Mouse (Mus musculus): ENCODE data around the gene 1700015F17Rik. TPM values are rescaled to one million over a fixed set of nuclear protein-coding genes. Genes with fewer than 3 reads are reported as not detected.

1700015F17Rik gene
- not detected in 2 replicates for polyA plus RNA-seq (2015; fragmentation: Nextera tagmentation; extraction: Ambion mirVana)

DNA sequence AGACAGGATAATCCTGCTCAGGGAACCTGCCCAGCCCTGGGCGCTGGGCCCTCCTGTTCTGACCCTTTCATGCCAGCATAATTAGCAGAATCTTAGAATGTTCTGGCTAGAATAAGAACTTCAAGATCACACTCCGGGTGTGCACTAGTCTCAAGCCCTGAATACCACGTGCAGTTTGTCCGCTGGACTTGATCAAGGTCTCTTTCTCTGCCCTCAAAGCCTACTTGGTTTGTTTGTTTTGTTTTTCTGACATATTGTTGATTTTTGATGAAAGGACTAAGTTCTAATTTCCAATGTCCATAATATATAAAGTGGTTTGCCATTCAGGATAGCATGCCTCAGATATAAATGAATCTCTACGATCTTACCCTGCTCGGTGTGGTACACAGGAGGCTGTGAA is at the start of gene 1700015F17Rik:
Gene 1700015F17Rik, minus strand, starts transcription at position 101 of the 400 bp plus-strand sequence.
- WGBS: 98% methylated on average over 6 of the region's 6 CpGs
- no peak within 1 kb of the TSS for H3K4me3 ChIP-seq
- H3K9ac ChIP-seq: no peak within 1 kb of the TSS
- no peaks in the 10 kb centered on the region for H3K27me3 ChIP-seq
- H3K36me3 ChIP-seq: no peaks in the 10 kb centered on the region
- H3K4me1 ChIP-seq (replicated peaks): no peaks in the 10 kb centered on the region
- no peaks in the 10 kb centered on the region for H3K9me3 ChIP-seq
- no peak within 1 kb of the TSS for H3K4me2 ChIP-seq
- ATAC-seq (ENCODE audit: low read depth): no peak
- no peak within 1 kb of the TSS for H3K27ac ChIP-seq (replicated peaks)

DNA sequence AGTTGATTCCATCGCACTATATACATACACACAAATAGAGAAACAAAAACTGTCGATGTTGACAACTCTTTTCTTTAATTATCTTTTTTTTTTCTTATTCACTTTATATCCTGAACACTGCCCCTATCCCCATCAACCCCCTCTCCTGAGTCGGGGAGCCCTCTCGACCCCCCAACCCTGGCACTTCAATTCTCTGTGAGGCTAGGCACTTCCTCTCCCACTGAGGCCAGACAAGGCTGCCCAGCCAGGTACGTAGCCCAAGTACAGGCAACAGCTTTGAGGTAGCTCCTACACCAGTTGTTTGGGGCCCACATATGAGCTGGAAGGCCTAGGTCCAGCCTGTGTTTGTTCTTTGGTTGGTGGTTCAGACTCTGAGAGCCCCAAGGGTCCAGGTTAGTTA is 36.5 kb upstream of the 1700015F17Rik start:
- H3K27me3 ChIP-seq: no peaks in the 10 kb centered on the region
- H3K4me1 ChIP-seq (replicated peaks): peaks cover 13% of the 10 kb centered on the region
- no peak for ATAC-seq (ENCODE audit: low read depth)
- no peak overlapping the region for H3K27ac ChIP-seq (replicated peaks)
- no peaks in the 10 kb centered on the region for H3K9me3 ChIP-seq
- H3K4me2 ChIP-seq: peak overlapping the region; percentile 80
- 0 out of 2 replicates have a peak, but pooled peaks cover 3% of the 10 kb centered on the region for H3K36me3 ChIP-seq
- no peak overlapping the region for H3K9ac ChIP-seq
- no peak overlapping the region for H3K4me3 ChIP-seq
- 79% methylated on average over 5 of the region's 5 CpGs for WGBS

DNA sequence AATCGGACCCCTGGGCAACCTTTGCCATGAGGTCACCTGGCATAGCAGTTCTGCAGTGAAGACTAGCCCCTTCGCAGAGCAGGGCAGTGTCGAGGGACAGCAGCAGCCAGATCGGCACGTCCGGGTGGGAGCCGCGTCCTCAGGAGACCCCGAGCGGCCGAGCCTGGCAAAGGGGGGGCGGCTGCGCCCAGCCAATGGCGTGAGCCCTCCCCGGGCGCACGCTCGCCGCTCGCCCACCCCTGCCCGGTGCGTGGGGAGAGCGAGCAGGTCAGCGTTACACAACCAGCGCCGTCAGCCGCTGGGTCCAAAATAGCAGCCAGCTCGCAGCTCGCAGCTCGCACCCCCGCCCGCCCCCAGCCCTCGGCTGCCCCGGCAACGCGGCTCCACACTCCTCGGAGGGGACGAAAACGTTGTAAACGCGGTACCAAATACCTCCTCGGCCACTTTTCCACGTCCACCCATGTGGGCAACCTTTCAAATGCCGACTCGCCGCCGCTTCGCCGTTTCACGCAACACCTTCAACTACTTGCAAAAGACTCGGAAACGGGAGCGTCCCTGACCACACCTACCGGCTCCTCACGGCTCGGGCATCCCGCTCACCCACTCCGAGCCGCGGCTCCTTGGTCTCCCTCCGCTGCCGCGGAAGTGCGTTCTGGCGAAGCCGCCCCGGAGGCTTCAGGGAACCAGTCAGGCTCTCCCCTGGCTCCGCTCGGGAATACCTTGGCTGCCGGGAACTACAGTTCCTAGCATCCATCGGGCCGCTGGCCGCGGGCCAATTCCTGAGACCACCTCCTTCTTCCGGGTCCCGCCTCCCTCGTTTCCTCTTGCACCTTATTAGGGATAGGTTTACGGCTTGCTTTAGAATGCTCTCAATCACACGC is 35.5 kb upstream of the 1700015F17Rik start, which contains the start of gene Cldn12:
Gene Cldn12, minus strand, starts transcription at position 763 of the 881 bp plus-strand sequence.
- Histone ChIP-seq H3K4me3 (peak within 1 kb of the TSS; percentile 65), H3K27ac (replicated peaks) (peak within 1 kb of the TSS; percentile 90), H3K27me3 (no peaks in the 10 kb centered on the region), H3K36me3 (0 out of 2 replicates have a peak, but pooled peaks cover 3% of the 10 kb centered on the region), H3K9ac (peak within 1 kb of the TSS; percentile 80), H3K9me3 (no peaks in the 10 kb centered on the region), H3K4me1 (replicated peaks) (peaks cover 15% of the 10 kb centered on the region), H3K4me2 (peak within 1 kb of the TSS; percentile 80)
- ATAC-seq (ENCODE audit: low read depth): peak; percentile 98
- under 1% methylated on average over 79 of the region's 79 CpGs for WGBS

DNA sequence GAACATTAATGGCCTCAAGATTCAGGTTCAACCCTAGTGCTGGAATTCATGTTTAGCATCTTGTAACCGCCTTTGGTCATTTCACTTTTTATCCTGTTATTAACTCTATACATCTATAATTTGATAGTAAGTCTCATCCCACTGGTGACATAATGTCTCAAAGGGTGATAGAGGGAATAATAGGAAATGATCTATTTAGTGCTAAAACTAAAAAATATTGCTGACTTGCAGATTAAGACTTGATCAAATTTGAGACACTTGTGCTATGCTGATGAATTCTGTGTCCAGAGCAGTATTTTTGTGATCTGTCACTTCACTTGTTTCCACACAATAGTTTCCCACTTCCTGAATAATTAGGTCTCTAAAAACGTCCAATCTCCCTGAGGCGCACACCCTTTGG is 32.5 kb upstream of the 1700015F17Rik start:
- peaks cover 28% of the 10 kb centered on the region for H3K4me1 ChIP-seq (replicated peaks)
- H3K9ac ChIP-seq: no peak overlapping the region
- no peaks in the 10 kb centered on the region for H3K27me3 ChIP-seq
- 78% methylated on average over 3 of the region's 3 CpGs for WGBS
- H3K4me3 ChIP-seq: no peak overlapping the region
- no peaks in the 10 kb centered on the region for H3K9me3 ChIP-seq
- 0 out of 2 replicates have a peak, but pooled peaks cover 3% of the 10 kb centered on the region for H3K36me3 ChIP-seq
- H3K27ac ChIP-seq (replicated peaks): no peak overlapping the region
- H3K4me2 ChIP-seq: no peak overlapping the region
- no peak for ATAC-seq (ENCODE audit: low read depth)

DNA sequence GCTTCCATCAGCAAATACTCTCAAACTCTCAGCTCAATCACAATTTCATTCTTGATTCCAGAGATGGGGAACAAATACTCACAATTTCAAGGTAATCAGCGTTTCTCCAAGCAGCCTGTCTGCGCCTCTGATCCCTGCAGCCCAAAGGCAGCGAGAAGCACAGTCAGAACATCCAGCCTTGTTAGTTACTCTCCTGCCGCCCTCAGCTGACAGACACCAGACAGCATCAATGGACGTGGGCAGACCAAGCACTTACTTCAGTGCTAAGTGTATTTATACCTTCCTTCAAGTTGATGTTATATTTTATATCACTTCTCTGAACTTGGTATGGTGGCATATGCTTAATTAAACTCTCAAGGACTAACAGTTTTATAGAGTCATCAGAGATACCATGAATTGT is 32.0 kb upstream of the 1700015F17Rik start:
- 55% methylated on average over 5 of the region's 5 CpGs for WGBS
- Histone ChIP-seq H3K9me3 (no peaks in the 10 kb centered on the region), H3K9ac (no peak overlapping the region)

DNA sequence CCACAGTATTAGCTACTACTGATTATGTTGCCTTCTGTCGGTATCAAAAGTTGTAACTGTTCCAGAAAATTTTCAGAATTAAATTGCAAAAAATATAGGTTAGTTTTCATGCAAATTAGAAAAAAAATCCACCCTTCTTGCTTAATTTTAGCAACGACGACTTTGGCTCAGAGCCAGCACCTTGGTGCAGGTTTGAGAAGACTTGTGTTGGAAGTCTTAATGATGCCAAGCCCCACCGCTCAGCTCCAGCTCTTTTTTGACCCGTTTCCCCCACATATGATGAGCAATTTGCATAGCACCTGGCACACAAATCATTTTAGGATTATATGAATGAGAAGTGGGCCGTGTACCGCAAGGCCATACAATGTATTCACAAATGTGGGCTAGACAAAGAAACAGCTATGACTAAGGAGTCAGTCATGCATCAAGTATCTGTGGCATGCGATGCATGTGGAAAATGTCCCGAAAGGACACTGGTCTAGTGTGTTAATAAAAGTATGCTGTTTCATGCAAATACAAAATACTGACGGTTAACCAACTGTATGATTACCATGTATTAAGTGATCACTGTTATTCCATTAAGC is 31.5 kb upstream of the 1700015F17Rik start:
- Histone ChIP-seq H3K9me3 (no peaks in the 10 kb centered on the region), H3K36me3 (0 out of 2 replicates have a peak, but pooled peaks cover 3% of the 10 kb centered on the region), H3K4me3 (no peak overlapping the region), H3K4me1 (replicated peaks) (peaks cover 28% of the 10 kb centered on the region), H3K4me2 (0 out of 2 replicates have a peak overlapping the region, but pooled peaks have one; percentile 9), H3K27ac (replicated peaks) (no peak overlapping the region), H3K27me3 (no peaks in the 10 kb centered on the region), H3K9ac (no peak overlapping the region)
- WGBS: 49% methylated on average over 10 of the region's 10 CpGs
- ATAC-seq (ENCODE audit: low read depth): no peak

More for the DNA sequence above, 32.0 kb upstream of the 1700015F17Rik start:
- no peaks in the 10 kb centered on the region for H3K27me3 ChIP-seq
- H3K36me3 ChIP-seq: 0 out of 2 replicates have a peak, but pooled peaks cover 3% of the 10 kb centered on the region
- H3K4me1 ChIP-seq (replicated peaks): peaks cover 28% of the 10 kb centered on the region
- no peak overlapping the region for H3K4me2 ChIP-seq
- H3K27ac ChIP-seq (replicated peaks): no peak overlapping the region
- no peak for ATAC-seq (ENCODE audit: low read depth)
- H3K4me3 ChIP-seq: no peak overlapping the region

DNA sequence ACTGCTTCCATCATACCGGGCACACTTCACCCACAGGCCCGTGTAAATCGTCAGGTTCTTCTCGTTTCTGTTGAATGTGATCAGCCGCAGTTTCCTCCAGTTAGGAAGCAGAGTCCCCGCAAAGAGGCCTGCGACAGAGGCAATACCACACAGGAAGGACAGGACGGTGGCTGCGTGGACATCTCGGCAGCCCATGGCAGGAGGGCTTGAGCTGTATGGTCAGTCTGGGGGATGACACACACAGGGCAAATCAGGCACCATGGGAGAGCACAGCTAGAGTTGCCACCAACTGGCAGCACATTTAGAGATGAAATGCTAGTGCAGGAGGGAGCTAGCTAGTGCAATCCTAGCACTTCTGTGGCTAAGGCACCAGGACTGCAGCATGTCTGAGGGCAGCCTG is 29.3 kb upstream of the 1700015F17Rik start:
- peaks cover 22% of the 10 kb centered on the region for H3K4me1 ChIP-seq (replicated peaks)

DNA sequence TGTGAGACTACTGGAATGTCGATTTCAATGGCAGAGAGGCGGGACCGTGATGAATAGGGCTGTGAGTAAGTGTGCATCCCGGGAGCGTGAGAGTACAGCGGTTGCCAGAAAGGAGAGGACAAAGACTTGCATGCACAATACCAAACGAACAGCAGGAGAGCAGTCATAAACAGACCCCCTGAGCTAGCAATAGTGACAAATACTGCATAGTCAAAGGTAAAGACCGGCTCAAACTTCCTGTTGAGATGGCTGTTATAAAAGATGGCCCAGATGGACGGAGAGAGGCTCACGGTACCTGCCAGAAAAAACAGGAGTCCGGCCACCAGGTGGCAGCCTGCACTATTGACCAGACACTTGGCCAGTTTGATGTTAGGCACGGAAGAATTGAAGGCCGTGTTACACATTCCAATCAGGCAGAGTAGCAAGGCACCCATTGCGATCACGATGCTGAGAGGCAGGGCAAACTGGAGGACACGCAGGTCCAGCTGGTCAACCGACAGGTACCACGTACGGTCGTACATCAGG is 28.8 kb upstream of the 1700015F17Rik start:
- peak; percentile 84 for ATAC-seq (ENCODE audit: low read depth)
- H3K9ac ChIP-seq: peak overlapping the region; percentile 52
- H3K27me3 ChIP-seq: no peaks in the 10 kb centered on the region
- H3K4me1 ChIP-seq (replicated peaks): peaks cover 22% of the 10 kb centered on the region
- H3K4me3 ChIP-seq: peak overlapping the region; percentile 13; the same call in 1 of the 2 replicates
- 0 out of 2 replicates have a peak, but pooled peaks cover 3% of the 10 kb centered on the region for H3K36me3 ChIP-seq
- H3K4me2 ChIP-seq: peak overlapping the region; percentile 44
- no peaks in the 10 kb centered on the region for H3K9me3 ChIP-seq
- peak overlapping the region; percentile 61 for H3K27ac ChIP-seq (replicated peaks)
- WGBS: 18% methylated on average over 20 of the region's 20 CpGs

More for the DNA sequence above, 29.3 kb upstream of the 1700015F17Rik start:
- peak overlapping the region; percentile 13; the same call in 1 of the 2 replicates for H3K4me3 ChIP-seq
- no peaks in the 10 kb centered on the region for H3K9me3 ChIP-seq
- H3K9ac ChIP-seq: peak overlapping the region; percentile 52
- H3K27me3 ChIP-seq: no peaks in the 10 kb centered on the region
- peak overlapping the region; percentile 44 for H3K4me2 ChIP-seq
- peak; percentile 57 for ATAC-seq (ENCODE audit: low read depth)
- 0 out of 2 replicates have a peak, but pooled peaks cover 3% of the 10 kb centered on the region for H3K36me3 ChIP-seq
- peak overlapping the region; percentile 61 for H3K27ac ChIP-seq (replicated peaks)
- WGBS: 48% methylated on average over 10 of the region's 10 CpGs

DNA sequence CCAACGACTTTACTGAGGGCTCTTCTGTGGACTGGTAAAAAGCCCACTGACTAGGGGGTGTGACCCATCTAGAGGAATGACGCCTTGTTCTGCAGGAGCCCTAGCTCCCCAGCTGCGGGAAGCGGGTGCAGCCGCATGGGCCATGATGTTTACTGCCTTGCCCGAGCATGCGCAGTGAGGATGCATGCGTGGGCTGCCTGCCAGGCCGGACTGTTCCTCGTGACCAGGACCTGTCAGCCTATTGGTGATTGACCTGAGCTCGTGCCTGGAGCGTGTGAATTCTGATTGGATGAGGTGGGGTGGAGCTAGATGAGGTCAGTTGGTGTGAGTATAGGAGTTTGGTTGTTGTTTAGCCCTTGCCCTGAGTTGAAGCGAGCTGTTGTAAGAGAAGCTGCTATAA is 25.5 kb upstream of the 1700015F17Rik start:
- Histone ChIP-seq H3K27ac (replicated peaks) (no peak overlapping the region), H3K27me3 (no peaks in the 10 kb centered on the region), H3K4me2 (no peak overlapping the region), H3K9ac (no peak overlapping the region), H3K4me1 (replicated peaks) (peaks cover 14% of the 10 kb centered on the region), H3K36me3 (no peaks in the 10 kb centered on the region), H3K4me3 (no peak overlapping the region), H3K9me3 (no peaks in the 10 kb centered on the region)
- WGBS: 86% methylated on average over 13 of the region's 13 CpGs
- no peak for ATAC-seq (ENCODE audit: low read depth)

DNA sequence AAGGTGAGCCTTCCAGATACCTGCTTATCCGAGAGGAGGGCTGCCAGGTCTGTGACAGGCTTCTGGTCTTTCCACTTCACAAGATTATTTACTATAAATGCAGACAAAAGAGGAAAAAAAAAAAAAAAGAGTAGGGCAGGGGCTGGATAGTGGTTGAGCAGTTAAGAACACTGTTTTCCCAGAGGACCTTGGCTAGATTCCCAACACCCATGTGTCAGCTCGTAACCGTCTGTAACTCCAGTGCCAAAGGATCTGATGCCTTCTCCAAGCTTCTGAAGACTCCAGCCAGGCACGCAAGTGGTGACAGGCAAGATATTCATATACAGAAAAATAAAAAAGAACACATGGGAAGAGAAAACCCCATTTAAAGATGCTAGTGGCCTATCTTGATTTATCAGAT is 24.4 kb upstream of the 1700015F17Rik start:
- Histone ChIP-seq H3K4me3 (no peak overlapping the region), H3K4me1 (replicated peaks) (peaks cover 13% of the 10 kb centered on the region), H3K9me3 (no peaks in the 10 kb centered on the region), H3K27me3 (no peaks in the 10 kb centered on the region), H3K36me3 (no peaks in the 10 kb centered on the region), H3K27ac (replicated peaks) (no peak overlapping the region), H3K4me2 (no peak overlapping the region), H3K9ac (no peak overlapping the region)
- WGBS: 85% methylated on average over 4 of the region's 4 CpGs
- ATAC-seq (ENCODE audit: low read depth): no peak

DNA sequence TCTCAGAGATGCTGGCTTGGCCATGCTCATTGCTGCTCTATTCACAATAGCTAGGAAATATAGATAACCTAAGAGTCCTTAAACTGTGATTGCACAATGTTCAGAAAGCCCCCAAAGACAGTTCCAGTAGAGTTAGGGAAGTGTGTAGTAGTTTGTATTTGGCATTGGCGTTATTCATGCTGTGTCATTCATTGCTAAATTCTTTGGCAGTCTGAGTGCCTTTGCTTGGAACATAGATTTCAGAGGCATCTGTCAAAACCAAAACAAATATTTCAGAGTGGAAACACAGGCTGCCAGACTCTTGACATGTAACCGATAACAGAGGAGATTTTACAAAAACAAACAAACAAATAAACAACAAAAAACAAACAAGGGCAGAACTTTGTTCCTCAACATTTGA is 22.6 kb upstream of the 1700015F17Rik start:
- Histone ChIP-seq H3K9ac (no peak overlapping the region), H3K4me2 (no peak overlapping the region), H3K27me3 (no peaks in the 10 kb centered on the region), H3K9me3 (no peaks in the 10 kb centered on the region), H3K27ac (replicated peaks) (no peak overlapping the region), H3K4me1 (replicated peaks) (no peaks in the 10 kb centered on the region), H3K4me3 (no peak overlapping the region), H3K36me3 (no peaks in the 10 kb centered on the region)
- no peak for ATAC-seq (ENCODE audit: low read depth)
- 83% methylated on average over 2 of the region's 2 CpGs for WGBS

DNA sequence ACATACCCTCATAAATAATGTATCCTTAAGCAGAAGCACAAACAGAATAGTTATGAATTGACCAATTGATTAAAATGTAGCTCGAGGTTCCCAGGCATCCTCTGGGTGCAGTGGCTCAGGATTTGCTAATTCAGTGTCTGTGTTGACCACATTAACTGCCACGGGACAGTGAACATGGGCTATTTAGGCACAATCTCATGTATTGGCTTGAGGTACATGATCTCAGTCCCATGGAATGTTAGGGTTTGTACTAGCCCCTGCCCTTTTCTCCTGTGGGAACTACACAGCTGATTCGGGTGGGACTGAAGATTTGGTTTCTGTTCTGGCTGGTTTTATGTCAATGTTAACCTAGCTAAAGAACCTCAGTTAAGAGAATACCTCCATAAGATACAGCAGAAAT is 17.4 kb upstream of the 1700015F17Rik start:
- Histone ChIP-seq H3K27ac (replicated peaks) (no peak overlapping the region), H3K4me3 (no peak overlapping the region), H3K27me3 (peaks cover 7% of the 10 kb centered on the region; the same call in 1 of the 2 replicates), H3K4me1 (replicated peaks) (peaks cover 3% of the 10 kb centered on the region; the same call in 1 of the 2 replicates), H3K9ac (no peak overlapping the region), H3K36me3 (no peaks in the 10 kb centered on the region), H3K9me3 (no peaks in the 10 kb centered on the region), H3K4me2 (no peak overlapping the region)
- 51% methylated on average over 3 of the region's 3 CpGs for WGBS
- ATAC-seq (ENCODE audit: low read depth): no peak
